Mouse (Mus musculus): Measurements from ENCODE around the gene Uvssa. TPM values are rescaled to one million over a fixed set of nuclear protein-coding genes. Genes with fewer than 3 reads are reported as not detected.

Uvssa gene
- polyA plus RNA-seq, 2 experiments: 10.0 to 11.5 TPM

DNA sequence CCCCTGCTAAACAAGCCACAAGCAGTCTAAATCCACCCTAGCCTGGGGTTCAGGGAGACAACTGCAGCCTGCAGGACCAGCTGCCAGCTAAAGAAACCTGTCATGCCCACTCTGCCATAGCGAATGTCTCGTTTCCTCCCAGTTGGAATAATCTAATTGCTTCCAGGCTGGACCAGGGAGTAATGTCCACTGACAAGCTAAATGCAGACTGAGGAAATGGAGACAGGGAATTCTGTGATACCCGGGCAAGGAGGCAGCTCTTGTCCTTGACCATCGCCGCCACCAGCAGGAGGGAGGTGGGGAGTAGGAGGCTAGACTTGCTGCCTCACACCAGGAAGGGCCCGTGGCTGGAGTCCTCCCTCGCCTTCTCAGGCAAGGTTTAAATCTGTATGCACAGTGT, 86.0 kb downstream of the Uvssa start:
- H3K4me3 ChIP-seq (replicated peaks; ENCODE audit: low read length): no peak overlapping the region
- H3K27ac ChIP-seq (replicated peaks; ENCODE audit: low read depth, low read length): no peak overlapping the region
- 51% methylated on average over 7 of the region's 7 CpGs for WGBS
- no peak overlapping the region for H3K9ac ChIP-seq (ENCODE audit: low read depth, low read length, severe bottlenecking)
- H3K9me3 ChIP-seq (ENCODE audit: control insufficient read depth, low read length): no peaks in the 10 kb centered on the region
- DNase-seq (ENCODE audit: low spot score) (no peak), ATAC-seq (ENCODE audit: low FRiP score, low read depth) (no peak)
- no peak for TF ChIP-seq POLR2A (IDR thresholded peaks at IDR 0.05; ENCODE audit: borderline replicate concordance, extremely low read depth, insufficient read depth, insufficient read length)
- H3K36me3 ChIP-seq (ENCODE audit: control insufficient read depth, insufficient read depth, low read length): no peaks in the 10 kb centered on the region
- H3K27me3 ChIP-seq (ENCODE audit: control insufficient read depth, insufficient read depth, low read length): no peaks in the 10 kb centered on the region
- no peaks in the 10 kb centered on the region for H3K4me1 ChIP-seq (ENCODE audit: control insufficient read depth, insufficient read depth, low read length)
- no peak overlapping the region for H3K4me2 ChIP-seq (replicated peaks; ENCODE audit: low read depth, low read length, severe bottlenecking)

DNA sequence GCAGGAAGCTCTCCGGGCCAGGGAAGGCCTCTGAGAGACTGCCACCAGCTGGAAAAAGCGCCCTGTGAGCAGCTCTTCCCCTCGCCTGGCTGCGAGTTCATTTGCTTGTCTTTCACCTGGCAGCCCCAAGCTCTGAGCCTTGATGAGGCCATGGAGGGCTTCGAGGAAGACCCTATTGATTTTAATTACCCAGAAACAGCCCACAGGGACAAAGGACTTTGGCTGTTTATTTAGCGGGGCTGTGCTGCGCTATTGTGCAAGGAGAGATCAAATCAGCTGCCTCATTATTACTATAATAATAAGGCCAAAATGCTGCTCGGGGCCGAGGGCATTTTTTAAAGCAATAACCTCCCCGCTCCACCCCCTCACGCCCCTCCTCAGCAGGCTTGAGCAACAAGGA, 87.1 kb downstream of the Uvssa start:
- no peaks in the 10 kb centered on the region for H3K4me1 ChIP-seq (ENCODE audit: control insufficient read depth, insufficient read depth, low read length)
- 45% methylated on average over 11 of the region's 11 CpGs for WGBS
- no peak overlapping the region for H3K9ac ChIP-seq (ENCODE audit: low read depth, low read length, severe bottlenecking)
- H3K9me3 ChIP-seq (ENCODE audit: control insufficient read depth, low read length): no peaks in the 10 kb centered on the region
- TF ChIP-seq POLR2A (IDR thresholded peaks at IDR 0.05; ENCODE audit: borderline replicate concordance, extremely low read depth, insufficient read depth, insufficient read length): no peak
- no peaks in the 10 kb centered on the region for H3K36me3 ChIP-seq (ENCODE audit: control insufficient read depth, insufficient read depth, low read length)
- ATAC-seq (ENCODE audit: low FRiP score, low read depth) (no peak), DNase-seq (ENCODE audit: low spot score) (no peak)
- H3K27ac ChIP-seq (replicated peaks; ENCODE audit: low read depth, low read length): no peak overlapping the region
- H3K4me2 ChIP-seq (replicated peaks; ENCODE audit: low read depth, low read length, severe bottlenecking): no peak overlapping the region
- H3K4me3 ChIP-seq (replicated peaks; ENCODE audit: low read length): no peak overlapping the region
- H3K27me3 ChIP-seq (ENCODE audit: control insufficient read depth, insufficient read depth, low read length): no peaks in the 10 kb centered on the region

Other genes starting within 250 kb of the Uvssa start
- 26.0 and 28.8 TPM in 2 replicates for gene Spon2, start 160.1 kb upstream of the Uvssa start, polyA plus RNA-seq (2012; rRNA removed)
- gene Spon2, start 160.1 kb upstream of the Uvssa start, polyA plus RNA-seq (2014; fragmentation: Nextera tagmentation; extraction: Ambion mirVana): 23.1 and 23.9 TPM in 2 replicates
- gene Ctbp1, start 103.6 kb upstream of the Uvssa start, polyA plus RNA-seq (2012; rRNA removed): 266 and 270 TPM in 2 replicates
- gene Ctbp1, start 103.6 kb upstream of the Uvssa start, polyA plus RNA-seq (2014; fragmentation: Nextera tagmentation; extraction: Ambion mirVana): 341 and 376 TPM in 2 replicates
- gene Maea, start 43.0 kb upstream of the Uvssa start, polyA plus RNA-seq (2012; rRNA removed): 168 and 170 TPM in 2 replicates
- 116 and 120 TPM in 2 replicates for gene Maea, start 43.0 kb upstream of the Uvssa start, polyA plus RNA-seq (2014; fragmentation: Nextera tagmentation; extraction: Ambion mirVana)
- gene Nkx1-1, start 55.4 kb downstream of the Uvssa start, polyA plus RNA-seq (2012; rRNA removed): not detected in 2 replicates
- not detected in 2 replicates for gene Nkx1-1, start 55.4 kb downstream of the Uvssa start, polyA plus RNA-seq (2014; fragmentation: Nextera tagmentation; extraction: Ambion mirVana)

All from limb, embryonic 14.5 days (tissue).